Mouse (Mus musculus): Measurements from ENCODE around the gene Daam1.

Daam1 gene

GRCm38 (mm10) chr12:71898666-71899520 lies 68.0 kb downstream of the Daam1 start:
- DNase-seq (ENCODE audit: low spot score): no peak

- no peak for DNase-seq (ENCODE audit: low spot score)
These were observed 68.7 kb downstream of the Daam1 start for GRCm38 (mm10) chr12:71899566-71899965.

- no peak for DNase-seq (ENCODE audit: low spot score)
These were observed 70.3 kb downstream of the Daam1 start for GRCm38 (mm10) chr12:71901211-71901610.

- no peak for DNase-seq (ENCODE audit: low spot score)
These were observed 71.0 kb downstream of the Daam1 start for GRCm38 (mm10) chr12:71901859-71902258.

GRCm38 (mm10) chr12:71902317-71902716 lies 71.4 kb downstream of the Daam1 start:
- no peak for DNase-seq (ENCODE audit: low spot score)

GRCm38 (mm10) chr12:71903218-71903617 lies 72.3 kb downstream of the Daam1 start:
- no peak for DNase-seq (ENCODE audit: low spot score)

DNA sequence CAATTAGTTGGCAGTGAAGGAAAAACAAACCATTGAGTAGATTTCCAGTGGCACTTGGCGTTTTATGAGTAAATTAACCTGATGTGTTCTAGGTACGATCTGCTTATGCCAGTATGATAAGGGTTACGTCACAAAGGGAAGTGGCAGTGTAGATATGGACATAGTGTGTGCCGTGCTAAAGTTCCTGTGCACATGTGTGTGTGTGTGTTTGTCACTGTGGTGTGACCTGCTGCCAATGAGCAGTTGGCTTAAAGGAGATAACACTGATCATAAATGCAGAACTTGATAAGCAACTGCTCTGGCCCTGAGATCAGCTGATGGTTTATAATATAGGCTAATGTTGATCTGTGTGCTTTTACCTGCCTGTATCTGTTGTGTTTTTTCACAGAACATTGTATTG lies 73.4 kb downstream of the Daam1 start:
- DNase-seq (ENCODE audit: low spot score): no peak

DNA sequence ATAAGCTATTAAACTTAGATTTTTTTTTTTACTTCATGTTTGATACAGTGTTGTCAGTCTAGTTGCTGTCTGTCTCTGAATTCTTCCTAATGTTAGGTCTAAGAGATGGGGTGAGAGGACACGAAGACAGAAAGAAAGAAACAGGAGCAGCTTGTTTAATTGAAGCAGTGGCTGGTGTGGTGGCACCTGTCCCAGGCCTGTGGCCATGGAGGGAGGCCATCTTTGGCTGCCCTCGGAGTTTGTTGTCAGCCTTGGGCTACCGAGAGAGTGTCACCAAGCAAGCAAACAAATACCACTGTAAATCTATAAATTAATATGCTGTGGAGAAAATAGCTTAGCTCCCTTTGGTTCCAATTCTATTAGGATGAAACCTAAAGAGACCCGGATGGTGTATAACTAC lies 74.0 kb downstream of the Daam1 start:
- DNase-seq (ENCODE audit: low spot score): no peak

DNA sequence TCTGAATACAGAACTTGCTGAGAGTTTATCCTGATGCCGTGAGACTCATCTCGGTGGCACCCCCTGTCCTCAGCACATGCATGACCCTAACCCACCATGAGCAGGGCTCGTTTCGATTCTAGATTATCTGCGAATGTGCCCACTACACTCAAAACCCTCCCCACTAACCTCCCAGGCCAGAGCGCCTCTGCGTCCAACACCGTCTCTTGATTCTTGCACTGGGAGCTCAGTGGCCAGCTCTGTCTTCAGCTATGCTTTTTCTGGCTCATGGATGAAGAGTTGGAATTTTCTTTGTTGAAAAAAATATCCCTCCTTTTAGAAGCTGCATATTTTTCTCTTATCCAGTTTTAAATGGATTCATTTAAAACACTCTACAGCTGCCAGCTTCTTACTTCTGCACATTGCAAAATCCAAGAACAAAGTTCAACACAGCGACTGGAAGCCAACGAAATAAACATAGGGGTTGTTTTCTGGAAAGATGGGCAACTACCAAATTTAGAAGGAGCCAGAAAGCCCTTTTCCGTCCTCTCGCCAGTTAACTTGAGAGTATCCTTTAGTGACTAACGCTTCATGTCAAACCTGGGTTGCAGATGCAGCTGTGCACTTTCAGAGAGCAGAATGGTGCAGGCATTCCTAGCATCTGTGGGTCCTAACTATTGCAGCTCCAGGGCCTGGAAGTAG lies 74.9 kb downstream of the Daam1 start:
- no peak for DNase-seq (ENCODE audit: low spot score)

- DNase-seq (ENCODE audit: low spot score): no peak
These were observed 75.8 kb downstream of the Daam1 start for GRCm38 (mm10) chr12:71906582-71907267.

DNA sequence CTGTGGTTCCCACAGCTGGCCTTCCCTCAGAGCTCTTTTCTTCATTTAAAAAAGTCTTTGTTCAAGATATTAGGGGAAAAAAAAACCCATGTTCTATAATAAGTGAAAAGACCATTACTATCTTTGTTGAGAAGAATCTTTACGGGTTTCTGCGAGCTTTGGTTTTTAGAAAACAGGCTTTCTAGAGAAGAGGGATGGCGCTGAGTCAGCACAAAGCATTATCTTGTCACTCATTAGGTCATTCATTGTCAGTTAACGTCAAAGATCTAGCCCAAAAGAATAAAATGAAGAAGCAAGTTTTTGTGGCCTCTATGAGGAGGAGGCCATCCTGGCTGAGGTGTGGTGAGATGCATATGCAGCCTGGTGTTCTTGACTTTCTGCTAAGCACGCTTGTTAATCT lies 78.1 kb downstream of the Daam1 start:
- no peak for DNase-seq (ENCODE audit: low spot score)

DNA sequence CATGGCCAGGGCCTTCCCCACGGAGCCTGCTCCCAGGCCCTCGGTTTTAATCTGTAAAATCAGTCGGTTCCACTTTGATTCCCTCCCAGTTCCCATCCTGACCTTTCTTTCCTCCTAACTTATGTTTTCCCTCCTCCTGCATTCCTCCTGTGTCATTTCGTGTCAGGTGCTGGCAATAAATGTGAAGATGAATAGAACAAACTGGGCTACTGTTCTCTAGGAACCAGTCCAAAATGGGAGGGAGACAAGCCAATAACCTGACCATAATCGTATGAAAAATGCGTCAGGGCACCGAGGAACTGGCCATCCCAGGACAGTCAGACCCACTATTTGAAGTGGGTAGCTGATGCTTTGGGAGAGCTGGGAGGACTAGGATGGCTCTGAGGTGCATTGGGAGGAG lies 79.4 kb downstream of the Daam1 start:
- no peak for DNase-seq (ENCODE audit: low spot score)

GRCm38 (mm10) chr12:71912262-71912661 lies 81.4 kb downstream of the Daam1 start:
- DNase-seq (ENCODE audit: low spot score): no peak

DNA sequence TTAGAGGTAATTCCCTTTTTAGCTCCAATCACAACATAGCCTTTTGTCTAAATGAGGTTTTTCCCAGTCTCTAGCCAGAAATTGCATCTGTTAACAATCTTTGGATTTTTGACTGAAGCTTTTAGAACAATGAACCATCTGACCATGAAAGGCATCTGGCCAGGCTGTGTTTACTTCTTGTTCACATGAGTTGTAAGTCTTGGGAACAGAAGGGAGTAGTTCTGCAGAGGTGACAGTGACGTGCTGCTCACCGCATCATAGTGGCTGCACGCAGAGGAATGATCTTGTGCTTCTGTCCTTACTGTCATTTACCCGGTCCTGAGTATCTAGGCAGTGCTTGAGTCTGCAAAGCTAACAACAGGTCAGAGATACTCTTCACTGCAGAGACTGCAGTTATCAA lies 88.3 kb downstream of the Daam1 start:
- DNase-seq (ENCODE audit: low spot score): no peak

DNA sequence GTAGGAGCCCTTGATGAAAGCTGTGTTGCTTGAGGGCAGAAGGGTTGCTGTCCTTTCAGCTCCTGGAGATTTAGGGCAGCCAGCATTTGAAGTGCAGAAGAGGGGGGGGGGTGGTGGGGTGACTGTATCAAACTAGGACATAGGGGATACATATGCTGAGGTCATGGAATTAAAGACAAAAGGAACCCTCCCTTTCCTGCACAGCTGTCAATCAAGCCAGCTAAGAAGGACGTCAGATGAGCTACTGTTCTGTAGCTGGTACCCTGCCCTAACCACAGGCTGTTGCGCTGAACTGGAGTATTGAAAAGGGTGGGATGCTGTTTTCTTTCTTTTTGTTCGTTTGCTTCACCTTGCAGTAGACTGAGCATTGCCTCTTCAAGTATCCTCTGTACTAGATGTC lies 89.1 kb downstream of the Daam1 start:
- no peak for DNase-seq (ENCODE audit: low spot score)

DNA sequence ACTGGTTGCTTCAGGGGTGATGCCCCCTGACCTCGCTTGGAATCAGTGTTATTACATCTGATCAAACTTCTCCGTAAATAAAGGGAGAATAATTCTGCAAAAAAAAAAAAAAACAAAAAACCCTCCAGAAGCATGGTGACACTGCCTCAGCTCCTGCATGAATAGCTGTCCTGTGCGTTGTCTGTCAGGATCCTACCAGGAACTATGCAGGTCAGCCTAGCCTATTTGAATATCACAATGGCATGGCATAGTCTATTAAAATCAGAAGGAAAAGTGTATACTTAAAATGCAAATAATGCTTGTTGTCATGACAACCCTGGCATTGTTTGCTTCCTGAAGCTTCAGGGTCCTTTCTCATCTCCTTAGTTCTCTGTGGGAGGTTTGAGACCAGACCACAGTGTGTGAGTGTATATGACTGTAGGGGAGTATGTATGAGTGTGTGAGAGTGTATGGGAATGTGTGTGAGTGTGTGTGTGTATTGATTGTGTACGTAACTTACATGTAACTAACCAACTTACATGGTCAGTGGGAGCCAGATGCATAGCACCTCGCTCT lies 92.0 kb downstream of the Daam1 start:
- DNase-seq (ENCODE audit: low spot score): no peak

- no peak for DNase-seq (ENCODE audit: low spot score)
These were observed 94.2 kb downstream of the Daam1 start for GRCm38 (mm10) chr12:71924978-71925529.

DNA sequence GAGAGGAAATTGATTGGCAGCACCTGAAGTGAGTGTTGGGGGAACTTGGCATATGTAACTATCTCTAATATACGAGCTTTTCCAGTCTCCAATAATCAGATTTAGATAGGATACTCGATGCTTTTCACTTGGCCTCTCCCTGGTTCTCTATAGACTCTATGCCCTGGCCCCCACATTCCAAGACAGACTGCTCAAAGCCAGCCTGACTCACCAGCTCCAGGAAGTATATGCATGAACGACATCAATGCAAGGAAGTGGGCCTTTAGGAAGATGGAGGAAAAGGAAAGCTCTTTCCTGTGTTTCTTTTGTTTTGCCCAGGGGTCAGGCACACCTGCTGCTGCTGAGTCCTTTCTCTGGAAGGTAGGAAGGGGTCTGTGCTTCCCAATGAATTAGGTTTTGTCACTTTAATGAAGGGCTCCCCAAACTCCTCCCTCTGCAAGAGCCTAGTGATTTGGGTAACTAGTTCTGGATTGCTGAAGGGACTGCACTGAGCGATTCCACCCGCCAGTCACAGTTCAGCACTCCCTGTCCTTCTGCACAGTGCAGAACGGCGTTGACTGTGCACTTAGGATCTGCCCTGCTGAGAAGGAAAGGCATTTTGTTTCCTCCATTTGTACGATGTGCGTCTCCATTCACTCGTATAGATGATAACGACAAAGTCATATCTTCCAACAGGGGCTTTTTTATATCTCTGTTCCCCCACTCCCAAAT lies 95.3 kb downstream of the Daam1 start:
- no peak for DNase-seq (ENCODE audit: low spot score)

GRCm38 (mm10) chr12:71928092-71928491 lies 97.2 kb downstream of the Daam1 start:
- no peak for DNase-seq (ENCODE audit: low spot score)

- no peak for DNase-seq (ENCODE audit: low spot score)
These were observed 99.0 kb downstream of the Daam1 start for GRCm38 (mm10) chr12:71929876-71930275.

Data from urinary bladder, postnatal 25 days (tissue).